17 mouse cellular contexts compared by ENCODE assay signal in genomic region chr11:105469561-105469960, GRCm38 (mm10). TPM values are rescaled to one million over a fixed set of nuclear protein-coding genes. Genes with fewer than 3 reads are reported as not detected.
DNase-seq lines count a peak whose midpoint lies in the region; ATAC-seq and TF ChIP-seq lines count a peak whose summit lies in the region.
"Had no signal": no experiment of that assay in that cellular context is flagged by ENCODE, and none has a peak within 500 bp of the region (broad histone marks: within the 10 kb centered on the region; RNA-seq: fewer than 3 reads in every experiment).

No protein-coding gene starts in this region.

- TF ChIP-seq POLR2A in kidney, adult 2 months (IDR thresholded peaks at IDR 0.05; ENCODE audit: low read depth, low read length) = no peak

- no peak for TF ChIP-seq CTCF in kidney, adult 2 months (conservative IDR thresholded peaks at IDR 0.05; ENCODE audit: insufficient read depth, insufficient read length, low read depth, low read length)

- no peaks in the 10 kb centered on the region; the same call in 1 of the 2 replicates for H3K27me3 ChIP-seq in hindbrain, embryonic 10.5 days (ENCODE audit: insufficient read depth, poor library complexity, severe bottlenecking)
- peaks cover 3% of the 10 kb centered on the region; the same call in 1 of the 2 replicates for H3K27me3 ChIP-seq in hindbrain, embryonic 12.5 days
- no peaks in the 10 kb centered on the region for H3K27me3 ChIP-seq in midbrain, embryonic 11.5 days (ENCODE audit: control insufficient read depth, insufficient read depth, low read length)
- H3K27me3 ChIP-seq in midbrain, embryonic 14.5 days (ENCODE audit: control insufficient read depth, insufficient read depth, low read length) = no peaks in the 10 kb centered on the region
- H3K27me3 ChIP-seq in heart, embryonic 15.5 days = no peaks in the 10 kb centered on the region
- no peaks in the 10 kb centered on the region for H3K27me3 ChIP-seq in kidney, adult 2 months (replicated peaks; ENCODE audit: control insufficient read depth, insufficient read depth, low read length)
- H3K27me3 ChIP-seq: limb, embryonic 15.5 days had no signal

- H3K4me2 ChIP-seq in hindbrain, embryonic 12.5 days (replicated peaks) = no peak overlapping the region
- H3K4me2 ChIP-seq in midbrain, embryonic 11.5 days = no peak overlapping the region
- no peak overlapping the region for H3K4me2 ChIP-seq in midbrain, embryonic 14.5 days (ENCODE audit: low read length)
- H3K4me2 ChIP-seq in heart, embryonic 15.5 days = no peak overlapping the region
- H3K4me2 ChIP-seq: limb, embryonic 15.5 days had no signal

- no peak overlapping the region for H3K9ac ChIP-seq in hindbrain, embryonic 12.5 days
- H3K9ac ChIP-seq in midbrain, embryonic 11.5 days (ENCODE audit: low read length) = no peak overlapping the region
- no peak overlapping the region for H3K9ac ChIP-seq in midbrain, embryonic 14.5 days (replicated peaks; ENCODE audit: low read length)
- H3K9ac ChIP-seq in heart, embryonic 15.5 days = no peak overlapping the region
- H3K9ac ChIP-seq: limb, embryonic 15.5 days; liver, postnatal 0 days had no signal

- no peaks in the 10 kb centered on the region for H3K36me3 ChIP-seq in hindbrain, embryonic 10.5 days
- H3K36me3 ChIP-seq in hindbrain, embryonic 12.5 days = no peaks in the 10 kb centered on the region
- no peaks in the 10 kb centered on the region for H3K36me3 ChIP-seq in midbrain, embryonic 11.5 days (ENCODE audit: control insufficient read depth, insufficient read depth, low read length)
- no peaks in the 10 kb centered on the region for H3K36me3 ChIP-seq in midbrain, embryonic 14.5 days (ENCODE audit: control insufficient read depth, insufficient read depth, low read length)
- H3K36me3 ChIP-seq in heart, embryonic 15.5 days = no peaks in the 10 kb centered on the region
- H3K36me3 ChIP-seq in kidney, adult 2 months (ENCODE audit: control insufficient read depth, insufficient read depth, low read length) = no peaks in the 10 kb centered on the region
- H3K36me3 ChIP-seq: limb, embryonic 15.5 days had no signal

- no peaks in the 10 kb centered on the region for H3K9me3 ChIP-seq in hindbrain, embryonic 10.5 days
- no peaks in the 10 kb centered on the region for H3K9me3 ChIP-seq in hindbrain, embryonic 12.5 days (replicated peaks)
- no peaks in the 10 kb centered on the region for H3K9me3 ChIP-seq in midbrain, embryonic 11.5 days (ENCODE audit: control insufficient read depth, low read length)
- H3K9me3 ChIP-seq in midbrain, embryonic 14.5 days (ENCODE audit: control insufficient read depth, low read length) = no peaks in the 10 kb centered on the region
- H3K9me3 ChIP-seq in heart, embryonic 15.5 days (replicated peaks) = no peaks in the 10 kb centered on the region
- H3K9me3 ChIP-seq: limb, embryonic 15.5 days had no signal

- no peak for ATAC-seq in hindbrain, embryonic 12.5 days (ENCODE audit: low FRiP score)
- no peak for ATAC-seq in midbrain, embryonic 11.5 days (ENCODE audit: low FRiP score)
- ATAC-seq in midbrain, embryonic 14.5 days (ENCODE audit: low FRiP score, low TSS enrichment) = no peak
- ATAC-seq in heart, embryonic 15.5 days (replicated peaks; ENCODE audit: insufficient number of reproducible peaks, insufficient read depth, low FRiP score, low read depth) = peak; percentile 70
- ATAC-seq: hindbrain, embryonic 16.5 days; liver, postnatal 0 days had no signal

- 76% methylated on average over 4 of the region's 4 CpGs for WGBS in hindbrain, embryonic 10.5 days
- 81% methylated on average over 4 of the region's 4 CpGs for WGBS in hindbrain, embryonic 12.5 days
- 78% methylated on average over 4 of the region's 4 CpGs for whole genome bisulfite sequencing in midbrain, embryonic 11.5 days
- WGBS in midbrain, embryonic 14.5 days = 78% methylated on average over 4 of the region's 4 CpGs
- 51% methylated on average over 4 of the region's 4 CpGs for WGBS in heart, embryonic 15.5 days
- 87% methylated on average over 4 of the region's 4 CpGs for WGBS in kidney, adult 2 months

- H3K4me3 ChIP-seq in hindbrain, embryonic 10.5 days = no peak overlapping the region
- no peak overlapping the region for H3K4me3 ChIP-seq in hindbrain, embryonic 12.5 days
- H3K4me3 ChIP-seq in midbrain, embryonic 11.5 days (ENCODE audit: low read depth, low read length) = no peak overlapping the region
- H3K4me3 ChIP-seq in midbrain, embryonic 14.5 days (replicated peaks; ENCODE audit: low read depth, low read length) = no peak overlapping the region
- no peak overlapping the region for H3K4me3 ChIP-seq in heart, embryonic 15.5 days
- H3K4me3 ChIP-seq in kidney, adult 2 months (ENCODE audit: insufficient read depth, low read depth, low read length) = no peak overlapping the region
- H3K4me3 ChIP-seq: limb, embryonic 15.5 days had no signal

- peaks cover 61% of the 10 kb centered on the region for H3K4me1 ChIP-seq in hindbrain, embryonic 10.5 days (replicated peaks)
- peaks cover 26% of the 10 kb centered on the region for H3K4me1 ChIP-seq in hindbrain, embryonic 12.5 days
- H3K4me1 ChIP-seq in midbrain, embryonic 11.5 days (ENCODE audit: control insufficient read depth, insufficient read depth, low read length) = peaks cover 14% of the 10 kb centered on the region; the same call in 1 of the 2 replicates
- H3K4me1 ChIP-seq in midbrain, embryonic 14.5 days (ENCODE audit: control insufficient read depth, insufficient read depth, low read length) = peaks cover 27% of the 10 kb centered on the region
- peaks cover 51% of the 10 kb centered on the region for H3K4me1 ChIP-seq in heart, embryonic 15.5 days (replicated peaks)
- H3K4me1 ChIP-seq in kidney, adult 2 months (ENCODE audit: control insufficient read depth, insufficient read depth, low read length) = no peaks in the 10 kb centered on the region

- no peak for DNase-seq in hindbrain, embryonic 10.5 days (ENCODE audit: low spot score)
- DNase-seq in midbrain, embryonic 11.5 days (ENCODE audit: low spot score, missing footprints) = peak; percentile 82
- no peak for DNase-seq in midbrain, embryonic 14.5 days
- DNase-seq in lung, postnatal 25 days (ENCODE audit: low spot score) = peak; percentile 37
- DNase-seq in frontal cortex, postnatal 14 days (ENCODE audit: low spot score in 2 of 2) = no peak
- DNase-seq in kidney, adult 2 months = no peak
- DNase-seq: cerebellum, adult 9-10 months; gastrocnemius, postnatal 36 days; kidney, adult 11 months; kidney, postnatal 14 days; liver, postnatal 0 days; thymus, adult 18-20 months had no signal

- peak overlapping the region; percentile 54 for H3K27ac ChIP-seq in hindbrain, embryonic 10.5 days
- H3K27ac ChIP-seq in hindbrain, embryonic 12.5 days = no peak overlapping the region
- no peak overlapping the region for H3K27ac ChIP-seq in midbrain, embryonic 11.5 days (ENCODE audit: low read depth, low read length)
- no peak overlapping the region for H3K27ac ChIP-seq in midbrain, embryonic 14.5 days (replicated peaks; ENCODE audit: low read depth, low read length)
- peak overlapping the region; percentile 64 for H3K27ac ChIP-seq in heart, embryonic 15.5 days
- H3K27ac ChIP-seq in kidney, adult 2 months (ENCODE audit: insufficient read depth, low read depth, low read length) = no peak overlapping the region
- H3K27ac ChIP-seq: limb, embryonic 15.5 days had no signal

RNA-seq across cellular contexts. Expression of gene March10, which starts 13.0 kb away (rescaled TPM):
- 0.39 and 0.41 TPM in 2 replicates for polyA plus RNA-seq in hindbrain, embryonic 10.5 days (2016; fragmentation: Nextera tagmentation; extraction: Ambion mirVana)
- 0.31 and 0.99 TPM in 2 replicates for polyA plus RNA-seq in hindbrain, embryonic 12.5 days (2016; fragmentation: Nextera tagmentation; extraction: Ambion mirVana)
- polyA plus RNA-seq in midbrain, embryonic 11.5 days (2014; fragmentation: Nextera tagmentation; extraction: Ambion mirVana) = 0.06 TPM in 1 of 2 replicates, not detected in the other
- 0.21 and 0.22 TPM in 2 replicates for polyA plus RNA-seq in midbrain, embryonic 14.5 days (2014; fragmentation: Nextera tagmentation; extraction: Ambion mirVana)
- polyA plus RNA-seq in heart, embryonic 15.5 days (2015; fragmentation: Nextera tagmentation; extraction: Ambion mirVana) = 0.16 TPM in 1 of 2 replicates, not detected in the other
- polyA plus RNA-seq in kidney, adult 2 months (2012; rRNA removed) = 1.5 and 1.8 TPM in 2 replicates
- polyA plus RNA-seq: limb, embryonic 15.5 days; liver, postnatal 0 days; stomach, embryonic 14.5 days had no signal

Comparison
In these comparisons a context has a peak if more than half of its experiments do, and no peak if none do; other contexts are left out.
1. DNase-seq: peak in midbrain, embryonic 11.5 days (single experiment) and lung, postnatal 25 days (single experiment); none in hindbrain, embryonic 10.5 days (single experiment), midbrain, embryonic 14.5 days (single experiment), frontal cortex, postnatal 14 days (0 of 2) and kidney, adult 2 months (single experiment).
2. H3K27ac ChIP-seq: peak in hindbrain, embryonic 10.5 days (single experiment) and heart, embryonic 15.5 days (single experiment); none in hindbrain, embryonic 12.5 days (single experiment), midbrain, embryonic 11.5 days (single experiment), midbrain, embryonic 14.5 days (single experiment) and kidney, adult 2 months (single experiment).